Mouse (Mus musculus) intestine, embryonic 16.5 days (tissue): ENCODE data around the gene Nsd1. TPM values are rescaled to one million over a fixed set of nuclear protein-coding genes. Genes with fewer than 3 reads are reported as not detected.
A peak's percentile ranks its signal among the peaks of the same experiment; 100 is the strongest.

Source experiments
- ATAC-seq: fragments of 200-750 bp; cut with Nextera tagmentation; 2 replicates; pipeline ENCODE4 v1.8.0; 2017; ENCODE audit warnings: moderate TSS enrichment, moderate library complexity
- H3K27ac ChIP-seq: fragments of 300-500 bp; sonication (generic); 2 replicates; pipeline ENCODE4 v1.5.1; 2014; ENCODE audit warnings: mild to moderate bottlenecking, low read length
- H3K27me3 ChIP-seq: fragments of 300-500 bp; sonication (generic); replicated peaks from 2 replicates; pipeline ENCODE4 v1.6.1; 2014; ENCODE audit warnings: low read length, control low read depth, mixed read lengths; ENCODE audit not compliant: control insufficient read depth, insufficient read depth
- H3K36me3 ChIP-seq: fragments of 300-500 bp; sonication (generic); 2 replicates; pipeline ENCODE4 v1.6.1; 2014; ENCODE audit warnings: low read length, control low read depth; ENCODE audit not compliant: control insufficient read depth, insufficient read depth
- H3K4me1 ChIP-seq: fragments of 300-500 bp; sonication (generic); 2 replicates; pipeline ENCODE4 v1.6.1; 2014; ENCODE audit warnings: low read length, control low read depth, mixed read lengths; ENCODE audit not compliant: control insufficient read depth, insufficient read depth
- H3K4me2 ChIP-seq: fragments of 300-500 bp; sonication (generic); 2 replicates; pipeline ENCODE4 v1.6.1; 2014; ENCODE audit warnings: low read depth, low read length, control low read depth
- H3K4me3 ChIP-seq: fragments of 300-500 bp; sonication (generic); 2 replicates; pipeline ENCODE4 v1.5.1; 2014; ENCODE audit warnings: mild to moderate bottlenecking, low read length
- H3K9ac ChIP-seq: fragments of 300-500 bp; sonication (generic); 2 replicates; pipeline ENCODE4 v1.6.1; 2014; ENCODE audit warnings: low read depth, low read length
- H3K9me3 ChIP-seq: fragments of 300-500 bp; sonication (generic); 2 replicates; pipeline ENCODE4 v1.6.1; 2016; ENCODE audit warnings: low read length, control low read depth; ENCODE audit not compliant: control insufficient read depth
- WGBS: fragments of 180-500 bp; shearing (Covaris S2); extraction: QIAGEN DNeasy Blood & Tissue Kit; methylation state at CpG from one replicate; pipeline ENCODE4 v1.1.7; 2014; 5-methylcytosine and 5-hydroxymethylcytosine counted together
- polyA plus RNA-seq: library from polyadenylated mRNA; unstranded; fragments of >200 nt; fragmentation: Nextera tagmentation; extraction: Ambion mirVana; gene quantifications from 2 replicates; pipeline ENCODE4 v1.2.1, GENCODE M21; 2015

Gene Nsd1
- polyA plus RNA-seq, 1 experiment from 2014 or later = 37.1 TPM

DNA sequence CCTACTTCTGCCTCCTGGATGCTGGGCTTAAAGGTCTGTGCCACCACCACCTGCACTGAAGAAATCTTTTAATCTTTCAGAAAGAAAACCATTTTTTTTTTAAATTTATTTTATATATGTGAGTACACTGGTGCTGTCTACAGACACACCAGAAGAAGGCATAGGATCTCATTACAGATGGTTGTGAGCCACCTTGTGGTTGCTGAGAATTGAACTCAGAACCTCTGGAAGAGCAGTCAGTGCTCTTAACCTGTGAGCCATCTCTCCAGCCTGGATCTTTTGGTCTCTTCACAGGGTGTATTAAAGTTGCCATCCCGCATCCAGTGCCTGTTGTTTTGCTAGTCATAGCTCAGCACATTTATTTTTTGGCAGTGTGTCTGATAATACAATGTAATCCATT lies 21.1 kb downstream of the Nsd1 start:
- H3K4me3 ChIP-seq = no peak overlapping the region
- H3K4me1 ChIP-seq = no peaks in the 10 kb centered on the region
- no peak overlapping the region for H3K4me2 ChIP-seq
- 95% methylated on average over 1 of the region's 1 CpGs for WGBS
- H3K36me3 ChIP-seq = peaks cover 4% of the 10 kb centered on the region
- no peak overlapping the region for H3K9ac ChIP-seq
- no peak overlapping the region for H3K27ac ChIP-seq
- H3K27me3 ChIP-seq = no peaks in the 10 kb centered on the region
- no peaks in the 10 kb centered on the region for H3K9me3 ChIP-seq
- ATAC-seq = no peak

DNA sequence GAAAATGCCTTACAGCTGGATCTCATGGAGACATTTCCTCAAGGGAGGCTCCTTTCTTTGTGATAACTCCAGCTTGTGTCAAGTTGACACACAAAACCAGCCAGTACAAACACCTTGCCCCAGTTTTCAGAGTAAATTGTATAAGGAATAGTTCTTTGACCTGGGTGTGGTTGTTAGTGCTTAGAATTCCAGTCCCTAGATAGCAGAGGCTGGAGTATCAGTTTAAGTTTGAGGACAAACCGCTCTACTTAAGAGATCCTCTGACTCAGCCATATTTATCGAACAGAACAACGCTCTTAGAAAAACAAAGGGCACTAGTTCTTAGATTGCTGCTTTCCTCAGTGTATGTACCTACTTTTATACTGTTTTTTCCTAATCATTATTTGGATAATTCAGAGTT lies 33.6 kb downstream of the Nsd1 start:
- Histone ChIP-seq H3K27me3 (no peaks in the 10 kb centered on the region), H3K4me1 (peaks cover 5% of the 10 kb centered on the region; the same call in 1 of the 2 replicates), H3K9me3 (no peaks in the 10 kb centered on the region), H3K27ac (no peak overlapping the region), H3K4me2 (no peak overlapping the region), H3K4me3 (no peak overlapping the region), H3K9ac (no peak overlapping the region), H3K36me3 (peaks cover 23% of the 10 kb centered on the region)
- 63% methylated on average over 3 of the region's 3 CpGs for WGBS
- ATAC-seq = peak; percentile 79

DNA sequence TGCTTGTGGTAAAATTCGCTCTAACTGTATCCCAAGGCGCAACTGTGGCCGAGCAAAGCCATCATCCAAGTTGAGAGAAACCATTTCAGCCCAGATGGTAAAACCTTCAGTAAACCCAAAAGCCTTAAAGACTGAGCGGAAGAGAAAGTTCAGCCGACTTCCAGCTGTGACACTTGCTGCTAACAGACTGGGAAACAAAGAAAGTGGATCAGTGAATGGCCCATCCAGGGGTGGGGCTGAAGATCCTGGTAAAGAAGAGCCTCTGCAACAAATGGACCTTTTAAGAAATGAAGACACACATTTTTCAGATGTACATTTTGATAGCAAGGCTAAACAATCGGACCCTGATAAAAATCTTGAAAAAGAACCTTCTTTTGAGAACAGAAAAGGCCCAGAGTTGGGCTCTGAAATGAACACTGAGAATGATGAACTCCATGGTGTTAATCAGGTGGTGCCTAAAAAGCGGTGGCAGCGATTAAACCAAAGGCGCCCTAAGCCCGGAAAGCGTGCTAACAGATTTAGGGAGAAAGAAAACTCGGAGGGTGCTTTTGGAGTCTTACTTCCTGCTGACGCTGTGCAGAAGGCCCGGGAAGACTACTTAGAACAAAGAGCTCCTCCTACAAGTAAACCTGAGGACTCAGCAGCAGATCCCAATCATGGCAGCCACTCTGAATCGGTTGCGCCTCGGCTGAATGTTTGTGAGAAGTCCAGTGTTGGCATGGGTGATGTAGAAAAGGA lies 37.9 kb downstream of the Nsd1 start:
- Histone ChIP-seq H3K36me3 (peaks cover 13% of the 10 kb centered on the region; the same call in 1 of the 2 replicates), H3K27me3 (no peaks in the 10 kb centered on the region), H3K4me1 (no peaks in the 10 kb centered on the region), H3K27ac (no peak overlapping the region), H3K9me3 (no peaks in the 10 kb centered on the region), H3K9ac (no peak overlapping the region), H3K4me2 (no peak overlapping the region), H3K4me3 (no peak overlapping the region)
- WGBS = 86% methylated on average over 17 of the region's 17 CpGs
- no peak for ATAC-seq

DNA sequence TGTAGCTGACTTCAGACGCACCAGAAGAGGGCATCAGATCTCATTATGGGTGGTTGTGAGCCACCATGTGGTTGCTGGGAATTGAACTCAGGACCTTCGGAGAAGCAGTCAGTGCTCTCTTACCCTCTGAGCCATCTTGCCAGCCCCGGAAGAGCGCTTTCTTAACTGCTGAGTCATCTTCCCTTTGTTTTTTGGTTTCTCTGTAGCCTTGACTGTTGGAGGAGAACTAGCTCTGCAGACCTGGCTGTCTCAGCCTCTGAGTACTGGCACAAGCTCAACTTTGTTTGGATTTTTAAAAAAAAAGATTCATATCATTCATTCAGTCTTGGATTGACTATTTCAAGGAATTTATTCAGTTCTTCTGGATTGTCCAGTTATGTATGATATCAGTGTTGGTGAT lies 39.7 kb downstream of the Nsd1 start:
- no peak for ATAC-seq
- Histone ChIP-seq H3K4me2 (no peak overlapping the region), H3K4me1 (no peaks in the 10 kb centered on the region), H3K27ac (no peak overlapping the region), H3K36me3 (peaks cover 13% of the 10 kb centered on the region; the same call in 1 of the 2 replicates), H3K9ac (no peak overlapping the region), H3K4me3 (no peak overlapping the region), H3K27me3 (no peaks in the 10 kb centered on the region), H3K9me3 (no peaks in the 10 kb centered on the region)
- 90% methylated on average over 4 of the region's 4 CpGs for WGBS

GRCm38 (mm10) chr13:55252820-55253219 lies 43.2 kb downstream of the Nsd1 start:
- H3K9me3 ChIP-seq = no peaks in the 10 kb centered on the region
- peaks cover 5% of the 10 kb centered on the region; the same call in 1 of the 2 replicates for H3K36me3 ChIP-seq
- peak; percentile 58; the same call in 1 of the 2 replicates for ATAC-seq
- no peak overlapping the region for H3K4me3 ChIP-seq
- WGBS = 70% methylated on average over 4 of the region's 4 CpGs
- H3K9ac ChIP-seq = no peak overlapping the region
- no peak overlapping the region for H3K4me2 ChIP-seq
- H3K4me1 ChIP-seq = 0 out of 2 replicates have a peak, but pooled peaks cover 2% of the 10 kb centered on the region
- H3K27me3 ChIP-seq = no peaks in the 10 kb centered on the region
- H3K27ac ChIP-seq = no peak overlapping the region

GRCm38 (mm10) chr13:55255052-55255652 lies 45.6 kb downstream of the Nsd1 start:
- H3K4me1 ChIP-seq = 0 out of 2 replicates have a peak, but pooled peaks cover 2% of the 10 kb centered on the region
- H3K9me3 ChIP-seq = no peaks in the 10 kb centered on the region
- no peak overlapping the region for H3K4me3 ChIP-seq
- H3K36me3 ChIP-seq = peaks cover 3% of the 10 kb centered on the region; the same call in 1 of the 2 replicates
- H3K9ac ChIP-seq = no peak overlapping the region
- ATAC-seq = peak; percentile 84
- 54% methylated on average over 3 of the region's 3 CpGs for WGBS
- H3K27me3 ChIP-seq = no peaks in the 10 kb centered on the region
- H3K4me2 ChIP-seq = no peak overlapping the region
- no peak overlapping the region for H3K27ac ChIP-seq

DNA sequence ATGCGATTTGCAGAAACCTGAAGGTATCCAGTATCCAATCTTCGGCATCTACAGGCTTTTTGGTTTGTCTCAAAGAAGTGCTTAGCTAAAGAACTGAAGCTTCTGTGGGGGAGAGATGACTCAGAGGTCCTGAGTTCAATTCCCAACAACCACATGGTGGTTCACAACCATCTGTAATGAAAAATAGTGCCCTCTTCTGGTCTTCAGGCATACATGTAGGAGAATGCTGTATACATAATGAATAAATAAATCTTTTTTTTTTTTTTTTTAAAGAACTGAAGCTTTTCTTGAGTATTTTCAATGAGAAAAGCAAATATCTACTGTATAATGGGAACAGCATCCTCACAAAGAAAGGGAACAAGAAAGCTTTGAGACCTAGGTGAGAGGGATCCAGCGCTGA lies 49.1 kb downstream of the Nsd1 start:
- no peaks in the 10 kb centered on the region for H3K9me3 ChIP-seq
- H3K9ac ChIP-seq = no peak overlapping the region
- no peaks in the 10 kb centered on the region for H3K27me3 ChIP-seq
- no peak for ATAC-seq
- no peak overlapping the region for H3K4me2 ChIP-seq
- H3K36me3 ChIP-seq = peaks cover 7% of the 10 kb centered on the region
- 0 out of 2 replicates have a peak, but pooled peaks cover 2% of the 10 kb centered on the region for H3K4me1 ChIP-seq
- no peak overlapping the region for H3K27ac ChIP-seq
- 98% methylated on average over 3 of the region's 3 CpGs for WGBS
- H3K4me3 ChIP-seq = no peak overlapping the region

DNA sequence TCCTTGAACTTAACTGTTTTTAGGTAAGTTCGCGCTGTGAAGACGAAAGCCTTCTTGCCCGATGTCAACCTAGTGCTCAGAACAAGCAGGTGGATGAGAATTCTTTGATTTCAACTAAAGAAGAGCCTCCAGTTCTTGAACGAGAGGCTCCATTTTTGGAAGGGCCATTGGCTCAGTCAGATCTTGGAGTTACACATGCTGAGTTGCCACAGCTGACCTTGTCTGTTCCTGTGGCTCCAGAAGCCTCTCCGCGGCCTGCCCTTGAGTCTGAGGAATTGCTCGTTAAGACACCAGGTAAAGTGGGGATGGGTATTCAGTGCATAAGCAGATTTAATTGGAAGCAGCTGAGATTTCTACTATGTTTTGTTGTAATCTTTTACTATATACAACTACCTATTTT lies 51.9 kb downstream of the Nsd1 start:
- no peak for ATAC-seq
- H3K36me3 ChIP-seq = peaks cover 13% of the 10 kb centered on the region
- 97% methylated on average over 8 of the region's 8 CpGs for WGBS

DNA sequence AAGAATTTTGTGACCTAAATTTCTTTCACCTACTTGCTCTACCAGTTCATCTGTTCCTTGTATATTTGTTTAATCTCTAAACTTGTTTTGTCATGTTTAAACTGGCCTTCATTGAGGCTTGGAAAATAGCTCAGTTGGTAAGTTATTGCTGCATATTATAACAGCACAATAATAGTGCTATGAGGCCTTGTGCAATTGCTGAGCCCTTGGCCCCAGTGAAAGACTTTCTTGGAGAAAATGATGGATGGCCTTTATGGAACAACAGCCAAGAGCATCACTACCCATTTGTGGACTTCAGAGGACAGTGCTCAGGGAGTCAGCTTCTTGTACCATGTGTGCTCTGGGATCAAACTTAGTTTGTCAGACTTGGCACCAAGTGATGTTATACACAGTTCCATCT lies 52.5 kb downstream of the Nsd1 start:
- ATAC-seq = no peak
- H3K9ac ChIP-seq = no peak overlapping the region
- H3K4me3 ChIP-seq = no peak overlapping the region
- H3K27me3 ChIP-seq = no peaks in the 10 kb centered on the region
- H3K36me3 ChIP-seq = peaks cover 13% of the 10 kb centered on the region
- no peaks in the 10 kb centered on the region for H3K4me1 ChIP-seq
- no peaks in the 10 kb centered on the region for H3K9me3 ChIP-seq
- H3K27ac ChIP-seq = no peak overlapping the region
- H3K4me2 ChIP-seq = no peak overlapping the region

More for the DNA sequence above, 51.9 kb downstream of the Nsd1 start:
- no peak overlapping the region for H3K4me2 ChIP-seq
- H3K4me1 ChIP-seq = no peaks in the 10 kb centered on the region
- H3K27me3 ChIP-seq = no peaks in the 10 kb centered on the region
- H3K27ac ChIP-seq = no peak overlapping the region
- H3K4me3 ChIP-seq = no peak overlapping the region
- H3K9me3 ChIP-seq = no peaks in the 10 kb centered on the region
- no peak overlapping the region for H3K9ac ChIP-seq
